Mouse (Mus musculus) ES-Bruce4 (cell line): ENCODE data around the gene Map2k3.

Experiments used
- CTCF ChIP-seq: IDR thresholded peaks from one replicate; pipeline ENCODE4 v1.8.1; 2011; ENCODE audit warnings: low read depth, low read length
- POLR2A ChIP-seq: IDR thresholded peaks from one replicate; pipeline ENCODE4 v1.8.1; 2011; ENCODE audit warnings: low read length; ENCODE audit not compliant: insufficient read depth

GRCm38 (mm10) chr11:60906449-60906848 is 25.4 kb upstream of the Map2k3 start:
- TF ChIP-seq CTCF (no peak), POLR2A (no peak)
